ENCODE assay signal across 8 mouse cellular contexts in genomic region chr17:33032376-33032775, GRCm38 (mm10). TPM values are rescaled to one million over a fixed set of nuclear protein-coding genes. Genes with fewer than 3 reads are reported as not detected.
DNase-seq lines count a peak whose midpoint lies in the region; TF ChIP-seq lines count a peak whose summit lies in the region.
"Had no signal": no experiment of that assay in that cellular context is flagged by ENCODE, and none has a peak within 500 bp of the region (broad histone marks: within the 10 kb centered on the region; RNA-seq: fewer than 3 reads in every experiment).

No protein-coding gene starts in this region.

- H3K36me3 ChIP-seq in testis, adult 2 months (ENCODE audit: control insufficient read depth, insufficient read depth, low read length) = no peaks in the 10 kb centered on the region
- peaks cover 38% of the 10 kb centered on the region for H3K36me3 ChIP-seq in forebrain, embryonic 10.5 days (replicated peaks)
- H3K36me3 ChIP-seq in small intestine, adult 2 months (ENCODE audit: control insufficient read depth, insufficient read depth, low read length) = no peaks in the 10 kb centered on the region

- WGBS in forebrain, embryonic 10.5 days = 13% methylated on average over 10 of the region's 10 CpGs
- WGBS in small intestine, adult 2 months = 4% methylated on average over 10 of the region's 10 CpGs

- no peak overlapping the region for H3K27ac ChIP-seq in testis, adult 2 months (ENCODE audit: control insufficient read depth, insufficient read depth, low read depth, low read length)
- peak overlapping the region; percentile 93 for H3K27ac ChIP-seq in forebrain, embryonic 10.5 days
- no peak overlapping the region for H3K27ac ChIP-seq in small intestine, adult 2 months (ENCODE audit: insufficient read depth, low read depth, low read length)

- peaks cover 34% of the 10 kb centered on the region for H3K9me3 ChIP-seq in forebrain, embryonic 10.5 days

- no peak for DNase-seq in testis, postnatal 10 days (ENCODE audit: low spot score)
- DNase-seq in forebrain, embryonic 10.5 days (ENCODE audit: extremely low spot score, low spot score) = no peak
- peak; percentile 13 for DNase-seq in liver
- no peak for DNase-seq in layer of hippocampus, postnatal 36 days
- no peak for DNase-seq in spleen, postnatal 36 days (ENCODE audit: low spot score in 2 of 2)

- peak overlapping the region; percentile 90 for H3K4me3 ChIP-seq in testis, adult 2 months (ENCODE audit: control insufficient read depth, low read depth, low read length)
- H3K4me3 ChIP-seq in forebrain, embryonic 10.5 days = peak overlapping the region; percentile 92
- peak overlapping the region; percentile 75 for H3K4me3 ChIP-seq in small intestine, adult 2 months (ENCODE audit: low read depth, low read length)

- no peak for TF ChIP-seq POLR2A in testis, adult 2 months (IDR thresholded peaks at IDR 0.05; ENCODE audit: control insufficient read depth, low read depth, low read length)
- TF ChIP-seq POLR2A in small intestine, adult 2 months (IDR thresholded peaks at IDR 0.05; ENCODE audit: low read depth, low read length) = no peak

- peaks cover 3% of the 10 kb centered on the region for H3K4me1 ChIP-seq in testis, adult 2 months (ENCODE audit: control insufficient read depth, insufficient read depth, low read length)
- H3K4me1 ChIP-seq in forebrain, embryonic 10.5 days = peaks cover 10% of the 10 kb centered on the region
- H3K4me1 ChIP-seq in small intestine, adult 2 months (ENCODE audit: control insufficient read depth, insufficient read depth, insufficient read length, low read length) = no peaks in the 10 kb centered on the region

- no peaks in the 10 kb centered on the region for H3K27me3 ChIP-seq in testis, adult 2 months (ENCODE audit: control insufficient read depth, insufficient read depth, low read length)
- H3K27me3 ChIP-seq in forebrain, embryonic 10.5 days (ENCODE audit: poor library complexity, severe bottlenecking) = no peaks in the 10 kb centered on the region
- H3K27me3 ChIP-seq in small intestine, adult 2 months (ENCODE audit: control insufficient read depth, insufficient read depth, low read length) = no peaks in the 10 kb centered on the region

- TF ChIP-seq CTCF in testis, adult 2 months (IDR thresholded peaks at IDR 0.05; ENCODE audit: control insufficient read depth, insufficient read depth, insufficient replicate concordance, low read depth, low read length) = no peak
- TF ChIP-seq CTCF in small intestine, adult 2 months (IDR thresholded peaks at IDR 0.05; ENCODE audit: extremely low read depth, insufficient read length, insufficient replicate concordance, low read depth, low read length) = no peak

RNA-seq across cellular contexts. Expression of gene Zfp763, which starts 0.8 kb away (rescaled TPM):
- 0.90 and 1.8 TPM in 2 replicates for polyA plus RNA-seq in testis, adult 2 months (2012; rRNA removed)
- 16.6 and 17.0 TPM in 2 replicates for polyA plus RNA-seq in forebrain, embryonic 10.5 days (2016; fragmentation: Nextera tagmentation; extraction: Ambion mirVana)
- polyA plus RNA-seq in small intestine, adult 2 months (2012; rRNA removed) = 0.05 and 0.09 TPM in 2 replicates
- 10 to 100 TPM; 19.7 to 24.3 TPM for total RNA-seq in layer of hippocampus, postnatal 36 days (2021)

RNA-seq across cellular contexts. Expression of gene 4921501E09Rik, which starts 35.5 kb away (rescaled TPM):
- polyA plus RNA-seq in testis, adult 2 months (2012; rRNA removed) = 5.4 and 7.0 TPM in 2 replicates
- polyA plus RNA-seq in forebrain, embryonic 10.5 days (2016; fragmentation: Nextera tagmentation; extraction: Ambion mirVana) = not detected in 2 replicates
- not detected in 2 replicates for polyA plus RNA-seq in small intestine, adult 2 months (2012; rRNA removed)
- not detected for total RNA-seq in layer of hippocampus, postnatal 36 days (2021)
- total RNA-seq: hematopoietic stem cell, adult 5-6 weeks had no signal

RNA-seq across cellular contexts. Expression of gene Zfp952, which starts 39.4 kb away (rescaled TPM):
- 1.1 and 1.3 TPM in 2 replicates for polyA plus RNA-seq in testis, adult 2 months (2012; rRNA removed)
- polyA plus RNA-seq in forebrain, embryonic 10.5 days (2016; fragmentation: Nextera tagmentation; extraction: Ambion mirVana) = 13.4 and 13.7 TPM in 2 replicates
- polyA plus RNA-seq in small intestine, adult 2 months (2012; rRNA removed) = 0.65 and 0.79 TPM in 2 replicates
- 10 to 100 TPM; 16.8 to 17.3 TPM for total RNA-seq in layer of hippocampus, postnatal 36 days (2021)

RNA-seq across cellular contexts. Expression of gene Zfp563, which starts 56.7 kb away (rescaled TPM):
- 1.6 and 2.6 TPM in 2 replicates for polyA plus RNA-seq in testis, adult 2 months (2012; rRNA removed)
- polyA plus RNA-seq in forebrain, embryonic 10.5 days (2016; fragmentation: Nextera tagmentation; extraction: Ambion mirVana) = 5.8 and 7.0 TPM in 2 replicates
- 0.35 and 0.51 TPM in 2 replicates for polyA plus RNA-seq in small intestine, adult 2 months (2012; rRNA removed)
- 10 to 100 TPM; 17.8 to 20.2 TPM for total RNA-seq in layer of hippocampus, postnatal 36 days (2021)
